Mouse (Mus musculus): ENCODE results near the gene Aldh3b3. TPM values are rescaled to one million over a fixed set of nuclear protein-coding genes. Genes with fewer than 3 reads are reported as not detected.
"Not testable (repeated sequence)": the region's sequence is repeated elsewhere in the genome, so short reads cannot be mapped to it uniquely, and the experiment has no call there.

The Aldh3b3 gene
- polyA plus RNA-seq, 1 experiment from 2014 or later: not detected

- H3K4me1 ChIP-seq (ENCODE audit: control insufficient read depth in 2 of 2, insufficient read depth in 2 of 2, low read length in 2 of 2): peaks cover 0 to 6% of the 10 kb centered on the region in 2 experiments; a peak in 1 of 4 replicates
Observed at GRCm38 (mm10) chr19:3960211-3960610, 1.8 kb downstream of the Aldh3b3 start.

GRCm38 (mm10) chr19:3961805-3962204 lies 3.4 kb downstream of the Aldh3b3 start:
- not testable (repeated sequence) for H3K4me2 ChIP-seq (ENCODE audit: low read length); ATAC-seq (ENCODE audit: insufficient number of reproducible peaks, insufficient read depth, low FRiP score, low read depth); H3K36me3 ChIP-seq (ENCODE audit: control insufficient read depth, insufficient read depth, low read length); H3K4me1 ChIP-seq (ENCODE audit: control insufficient read depth in 2 of 2, insufficient read depth in 2 of 2, low read length in 2 of 2); H3K9ac ChIP-seq (ENCODE audit: low read length); H3K27me3 ChIP-seq (ENCODE audit: control insufficient read depth, insufficient read depth, low read length); H3K27ac ChIP-seq (replicated peaks in 1 of 2; ENCODE audit: control insufficient read depth in 1 of 2, insufficient read depth in 1 of 2, low read depth in 2 of 2, low read length in 2 of 2); H3K4me3 ChIP-seq (ENCODE audit: control insufficient read depth in 1 of 2, insufficient read depth in 1 of 2, low read depth in 1 of 2, low read length in 2 of 2); H3K9me3 ChIP-seq (ENCODE audit: control insufficient read depth, low read length)
- 67% methylated on average over 6 of the region's 6 CpGs for WGBS

More at GRCm38 (mm10) chr19:3960211-3960610, 1.8 kb downstream of the Aldh3b3 start:
- Histone ChIP-seq H3K4me2 (ENCODE audit: low read length) (no peak overlapping the region), H3K9me3 (ENCODE audit: control insufficient read depth, low read length) (no peaks in the 10 kb centered on the region), H3K4me3 (ENCODE audit: control insufficient read depth in 1 of 2, insufficient read depth in 1 of 2, low read depth in 1 of 2, low read length in 2 of 2) (no peak overlapping the region), H3K9ac (ENCODE audit: low read length) (no peak overlapping the region), H3K27ac (replicated peaks in 1 of 2; ENCODE audit: control insufficient read depth in 1 of 2, insufficient read depth in 1 of 2, low read depth in 2 of 2, low read length in 2 of 2) (no peak overlapping the region), H3K27me3 (ENCODE audit: control insufficient read depth, insufficient read depth, low read length) (0 out of 2 replicates have a peak, but pooled peaks cover 3% of the 10 kb centered on the region), H3K36me3 (ENCODE audit: control insufficient read depth, insufficient read depth, low read length) (no peaks in the 10 kb centered on the region)
- WGBS: 82% methylated on average over 5 of the region's 5 CpGs
- ATAC-seq (ENCODE audit: insufficient number of reproducible peaks, insufficient read depth, low FRiP score, low read depth): no peak

GRCm38 (mm10) chr19:3962469-3962868 lies 4.0 kb downstream of the Aldh3b3 start:
- ATAC-seq (ENCODE audit: insufficient number of reproducible peaks, insufficient read depth, low FRiP score, low read depth): no peak
- H3K4me3 ChIP-seq (ENCODE audit: control insufficient read depth in 1 of 2, insufficient read depth in 1 of 2, low read depth in 1 of 2, low read length in 2 of 2): no peak overlapping the region
- WGBS: 18% methylated on average over 2 of the region's 2 CpGs
- no peak overlapping the region for H3K27ac ChIP-seq (replicated peaks in 1 of 2; ENCODE audit: control insufficient read depth in 1 of 2, insufficient read depth in 1 of 2, low read depth in 2 of 2, low read length in 2 of 2)
- no peak overlapping the region for H3K9ac ChIP-seq (ENCODE audit: low read length)
- H3K9me3 ChIP-seq (ENCODE audit: control insufficient read depth, low read length): no peaks in the 10 kb centered on the region
- no peak overlapping the region for H3K4me2 ChIP-seq (ENCODE audit: low read length)
- peaks cover 0 to 5% of the 10 kb centered on the region in 2 experiments; a peak in 2 of 4 replicates for H3K4me1 ChIP-seq (ENCODE audit: control insufficient read depth in 2 of 2, insufficient read depth in 2 of 2, low read length in 2 of 2)
- H3K27me3 ChIP-seq (ENCODE audit: control insufficient read depth, insufficient read depth, low read length): no peaks in the 10 kb centered on the region
- H3K36me3 ChIP-seq (ENCODE audit: control insufficient read depth, insufficient read depth, low read length): no peaks in the 10 kb centered on the region

- Histone ChIP-seq H3K4me2 (ENCODE audit: low read length) (no peak overlapping the region), H3K9me3 (ENCODE audit: control insufficient read depth, low read length) (no peaks in the 10 kb centered on the region), H3K27ac (replicated peaks in 1 of 2; ENCODE audit: control insufficient read depth in 1 of 2, insufficient read depth in 1 of 2, low read depth in 2 of 2, low read length in 2 of 2) (no peak overlapping the region), H3K27me3 (ENCODE audit: control insufficient read depth, insufficient read depth, low read length) (no peaks in the 10 kb centered on the region), H3K36me3 (ENCODE audit: control insufficient read depth, insufficient read depth, low read length) (no peaks in the 10 kb centered on the region), H3K4me1 (ENCODE audit: control insufficient read depth in 2 of 2, insufficient read depth in 2 of 2, low read length in 2 of 2) (peaks cover 2 to 5% of the 10 kb centered on the region in 2 experiments; a peak in 3 of 4 replicates), H3K4me3 (ENCODE audit: control insufficient read depth in 1 of 2, insufficient read depth in 1 of 2, low read depth in 1 of 2, low read length in 2 of 2) (no peak overlapping the region), H3K9ac (ENCODE audit: low read length) (no peak overlapping the region)
- 72% methylated on average over 4 of the region's 4 CpGs for WGBS
- ATAC-seq (ENCODE audit: insufficient number of reproducible peaks, insufficient read depth, low FRiP score, low read depth): no peak
Observed at GRCm38 (mm10) chr19:3964030-3964429, 5.6 kb downstream of the Aldh3b3 start.

GRCm38 (mm10) chr19:3966330-3967075 lies 8.1 kb downstream of the Aldh3b3 start:
- H3K4me2 ChIP-seq (ENCODE audit: low read length): no peak overlapping the region
- 64% methylated on average over 11 of the region's 11 CpGs for WGBS
- H3K4me1 ChIP-seq (ENCODE audit: control insufficient read depth in 2 of 2, insufficient read depth in 2 of 2, low read length in 2 of 2): peaks cover 3 to 5% of the 10 kb centered on the region in 2 experiments; a peak in 3 of 4 replicates

GRCm38 (mm10) chr19:3967258-3967657 lies 8.8 kb downstream of the Aldh3b3 start:
- WGBS: 28% methylated on average over 3 of the region's 3 CpGs
- no peak for ATAC-seq (ENCODE audit: insufficient number of reproducible peaks, insufficient read depth, low FRiP score, low read depth)
- Histone ChIP-seq H3K27ac (replicated peaks in 1 of 2; ENCODE audit: control insufficient read depth in 1 of 2, insufficient read depth in 1 of 2, low read depth in 2 of 2, low read length in 2 of 2) (no peak overlapping the region), H3K9me3 (ENCODE audit: control insufficient read depth, low read length) (no peaks in the 10 kb centered on the region), H3K36me3 (ENCODE audit: control insufficient read depth, insufficient read depth, low read length) (no peaks in the 10 kb centered on the region), H3K4me2 (ENCODE audit: low read length) (no peak overlapping the region), H3K27me3 (ENCODE audit: control insufficient read depth, insufficient read depth, low read length) (no peaks in the 10 kb centered on the region), H3K4me1 (ENCODE audit: control insufficient read depth in 2 of 2, insufficient read depth in 2 of 2, low read length in 2 of 2) (peaks cover 3 to 5% of the 10 kb centered on the region in 2 experiments; a peak in 3 of 4 replicates), H3K9ac (ENCODE audit: low read length) (no peak overlapping the region), H3K4me3 (ENCODE audit: control insufficient read depth in 1 of 2, insufficient read depth in 1 of 2, low read depth in 1 of 2, low read length in 2 of 2) (no peak overlapping the region)

More at GRCm38 (mm10) chr19:3966330-3967075, 8.1 kb downstream of the Aldh3b3 start:
- no peak overlapping the region for H3K9ac ChIP-seq (ENCODE audit: low read length)
- H3K27me3 ChIP-seq (ENCODE audit: control insufficient read depth, insufficient read depth, low read length): no peaks in the 10 kb centered on the region
- H3K36me3 ChIP-seq (ENCODE audit: control insufficient read depth, insufficient read depth, low read length): no peaks in the 10 kb centered on the region
- H3K27ac ChIP-seq (replicated peaks in 1 of 2; ENCODE audit: control insufficient read depth in 1 of 2, insufficient read depth in 1 of 2, low read depth in 2 of 2, low read length in 2 of 2): no peak overlapping the region
- no peak for ATAC-seq (ENCODE audit: insufficient number of reproducible peaks, insufficient read depth, low FRiP score, low read depth)
- no peak overlapping the region for H3K4me3 ChIP-seq (ENCODE audit: control insufficient read depth in 1 of 2, insufficient read depth in 1 of 2, low read depth in 1 of 2, low read length in 2 of 2)
- no peaks in the 10 kb centered on the region for H3K9me3 ChIP-seq (ENCODE audit: control insufficient read depth, low read length)

GRCm38 (mm10) chr19:3972229-3972628 lies 13.8 kb downstream of the Aldh3b3 start, which contains the start of gene Aldh3b2:
Gene Aldh3b2, plus strand, starts transcription at chr19:3972328.
- 52% methylated on average over 9 of the region's 9 CpGs for WGBS
- no peak within 1 kb of the TSS for H3K4me3 ChIP-seq (ENCODE audit: control insufficient read depth in 1 of 2, insufficient read depth in 1 of 2, low read depth in 1 of 2, low read length in 2 of 2)
- H3K27me3 ChIP-seq (ENCODE audit: control insufficient read depth, insufficient read depth, low read length): no peaks in the 10 kb centered on the region
- peaks cover 2 to 3% of the 10 kb centered on the region in 2 experiments; a peak in 3 of 4 replicates for H3K4me1 ChIP-seq (ENCODE audit: control insufficient read depth in 2 of 2, insufficient read depth in 2 of 2, low read length in 2 of 2)
- ATAC-seq (ENCODE audit: insufficient number of reproducible peaks, insufficient read depth, low FRiP score, low read depth): no peak
- no peak within 1 kb of the TSS for H3K9ac ChIP-seq (ENCODE audit: low read length)
- H3K27ac ChIP-seq (replicated peaks in 1 of 2; ENCODE audit: control insufficient read depth in 1 of 2, insufficient read depth in 1 of 2, low read depth in 2 of 2, low read length in 2 of 2): no peak within 1 kb of the TSS
- no peak within 1 kb of the TSS for H3K4me2 ChIP-seq (ENCODE audit: low read length)
- H3K9me3 ChIP-seq (ENCODE audit: control insufficient read depth, low read length): no peaks in the 10 kb centered on the region
- H3K36me3 ChIP-seq (ENCODE audit: control insufficient read depth, insufficient read depth, low read length): no peaks in the 10 kb centered on the region

Data from heart, embryonic 14.5 days (tissue).